Mouse (Mus musculus) forebrain, embryonic 10.5 days (tissue): Measurements from ENCODE around the gene Vmn1r2. TPM values are rescaled to one million over a fixed set of nuclear protein-coding genes. Genes with fewer than 3 reads are reported as not detected.
"Not testable (repeated sequence)": the region's sequence is repeated elsewhere in the genome, so short reads cannot be mapped to it uniquely, and the experiment has no call there.

Source experiments
- DNase-seq: peaks from one replicate; pipeline ENCODE4 v3.0.0-alpha.2; 2017; ENCODE audit warnings: low spot score; ENCODE audit errors: extremely low spot score
- H3K27ac ChIP-seq: fragments of 300-500 bp; sonication (generic); 2 replicates; pipeline ENCODE4 v1.5.1; 2016; ENCODE audit warnings: mild to moderate bottlenecking
- H3K27me3 ChIP-seq: fragments of 300-500 bp; sonication (generic); 2 replicates; pipeline ENCODE4 v1.6.1; 2016; ENCODE audit warnings: mild to moderate bottlenecking; ENCODE audit not compliant: poor library complexity, severe bottlenecking
- H3K36me3 ChIP-seq: fragments of 300-500 bp; sonication (generic); replicated peaks from 2 replicates; pipeline ENCODE4 v1.6.1; 2016; ENCODE audit warnings: mild to moderate bottlenecking, moderate library complexity
- H3K4me1 ChIP-seq: fragments of 300-500 bp; sonication (generic); 2 replicates; pipeline ENCODE4 v1.6.1; 2016
- H3K4me3 ChIP-seq: fragments of 300-500 bp; sonication (generic); 2 replicates; pipeline ENCODE4 v1.5.1; 2016; ENCODE audit warnings: mild to moderate bottlenecking, moderate library complexity
- H3K9me3 ChIP-seq: fragments of 300-500 bp; sonication (generic); 2 replicates; pipeline ENCODE4 v1.6.1; 2016; ENCODE audit warnings: mild to moderate bottlenecking, moderate library complexity
- WGBS: fragments of 180-500 bp; shearing (Covaris S2); methylation state at CpG from one replicate; pipeline ENCODE4 v1.1.7; 2016; 5-methylcytosine and 5-hydroxymethylcytosine counted together
- polyA plus RNA-seq: library from polyadenylated mRNA; unstranded; fragments of >200 nt; fragmentation: Nextera tagmentation; extraction: Ambion mirVana; gene quantifications from 2 replicates; pipeline ENCODE4 v1.2.1, GENCODE M21; 2016

The Vmn1r2 gene
- not detected in 2 replicates for polyA plus RNA-seq

- WGBS: no CpG with 5 or more reads among the region's 1 CpGs
- not testable (repeated sequence) for H3K27me3 ChIP-seq, H3K4me1 ChIP-seq, H3K36me3 ChIP-seq, H3K4me3 ChIP-seq, H3K27ac ChIP-seq, DNase-seq
- peaks cover 22% of the 10 kb centered on the region for H3K9me3 ChIP-seq
These were observed at the start of gene Vmn1r2 for GRCm38 (mm10) chr4:3167020-3167419. TSS of gene Vmn1r2 (plus strand) at chr4:3167320.

GRCm38 (mm10) chr4:3147926-3148325 is 19.2 kb upstream of the Vmn1r2 start:
- 17% methylated on average over 1 of the region's 3 CpGs for WGBS

GRCm38 (mm10) chr4:3153320-3153719 is 13.8 kb upstream of the Vmn1r2 start:
- WGBS: 80% methylated on average over 2 of the region's 2 CpGs
- not testable (repeated sequence) for H3K4me1 ChIP-seq, H3K36me3 ChIP-seq, DNase-seq, H3K4me3 ChIP-seq, H3K27me3 ChIP-seq, H3K27ac ChIP-seq
- peaks cover 20% of the 10 kb centered on the region for H3K9me3 ChIP-seq

More at GRCm38 (mm10) chr4:3147926-3148325, 19.2 kb upstream of the Vmn1r2 start:
- not testable (repeated sequence) for H3K36me3 ChIP-seq, DNase-seq, H3K4me3 ChIP-seq, H3K4me1 ChIP-seq, H3K27me3 ChIP-seq, H3K9me3 ChIP-seq, H3K27ac ChIP-seq

- H3K4me3 ChIP-seq, H3K36me3 ChIP-seq, H3K27ac ChIP-seq, H3K4me1 ChIP-seq, DNase-seq, H3K27me3 ChIP-seq: not testable (repeated sequence)
- H3K9me3 ChIP-seq: peaks cover 22% of the 10 kb centered on the region
These were observed 2.7 kb upstream of the Vmn1r2 start for GRCm38 (mm10) chr4:3164429-3164828.

GRCm38 (mm10) chr4:3165046-3165445 is 2.1 kb upstream of the Vmn1r2 start:
- DNase-seq: peak; percentile 14
- Histone ChIP-seq H3K4me1 (no peaks in the 10 kb centered on the region), H3K36me3 (no peaks in the 10 kb centered on the region), H3K27ac (no peak overlapping the region), H3K4me3 (no peak overlapping the region), H3K9me3 (peaks cover 22% of the 10 kb centered on the region), H3K27me3 (no peaks in the 10 kb centered on the region)
- 88% methylated on average over 4 of the region's 4 CpGs for WGBS

- H3K36me3 ChIP-seq, H3K27me3 ChIP-seq, H3K27ac ChIP-seq, DNase-seq, H3K4me3 ChIP-seq, H3K4me1 ChIP-seq: not testable (repeated sequence)
- 76% methylated on average over 4 of the region's 4 CpGs for WGBS
- peaks cover 50% of the 10 kb centered on the region for H3K9me3 ChIP-seq
These were observed 7.5 kb downstream of the Vmn1r2 start for GRCm38 (mm10) chr4:3174586-3174985.

- not testable (repeated sequence) for DNase-seq, H3K27me3 ChIP-seq, H3K4me3 ChIP-seq, H3K27ac ChIP-seq, H3K36me3 ChIP-seq, H3K4me1 ChIP-seq
- 83% methylated on average over 6 of the region's 8 CpGs for WGBS
- H3K9me3 ChIP-seq: peaks cover 62% of the 10 kb centered on the region
These were observed 8.6 kb downstream of the Vmn1r2 start for GRCm38 (mm10) chr4:3175756-3176155.

- not testable (repeated sequence) for H3K36me3 ChIP-seq, H3K27me3 ChIP-seq, H3K4me1 ChIP-seq, H3K27ac ChIP-seq, H3K4me3 ChIP-seq, DNase-seq
- H3K9me3 ChIP-seq: peaks cover 66% of the 10 kb centered on the region
- 92% methylated on average over 6 of the region's 6 CpGs for WGBS
These were observed 9.1 kb downstream of the Vmn1r2 start for GRCm38 (mm10) chr4:3176195-3176594.

GRCm38 (mm10) chr4:3176746-3177490 is 9.8 kb downstream of the Vmn1r2 start:
- DNase-seq: peak; percentile 11
- not testable (repeated sequence) for H3K4me3 ChIP-seq, H3K27me3 ChIP-seq, H3K36me3 ChIP-seq, H3K27ac ChIP-seq, H3K4me1 ChIP-seq
- H3K9me3 ChIP-seq: peaks cover 70% of the 10 kb centered on the region
- WGBS: 88% methylated on average over 10 of the region's 10 CpGs

GRCm38 (mm10) chr4:3185258-3185657 is 18.1 kb downstream of the Vmn1r2 start, which contains the start of gene Vmn1r3:
TSS of gene Vmn1r3 (minus strand) at chr4:3185358.
- WGBS: 87% methylated on average over 1 of the region's 1 CpGs
- not testable (repeated sequence) for H3K27ac ChIP-seq, H3K36me3 ChIP-seq, H3K4me1 ChIP-seq, H3K4me3 ChIP-seq, H3K27me3 ChIP-seq, DNase-seq
- peaks cover 20% of the 10 kb centered on the region for H3K9me3 ChIP-seq

- H3K27me3 ChIP-seq, H3K36me3 ChIP-seq, DNase-seq, H3K4me3 ChIP-seq, H3K9me3 ChIP-seq, H3K27ac ChIP-seq, H3K4me1 ChIP-seq: not testable (repeated sequence)
- WGBS: 60% methylated on average over 1 of the region's 1 CpGs
These were observed 42.6 kb downstream of the Vmn1r2 start for GRCm38 (mm10) chr4:3209643-3210217.

GRCm38 (mm10) chr4:3213349-3213748 is 46.2 kb downstream of the Vmn1r2 start:
- H3K4me1 ChIP-seq, H3K9me3 ChIP-seq, DNase-seq, H3K4me3 ChIP-seq, H3K36me3 ChIP-seq, H3K27ac ChIP-seq, H3K27me3 ChIP-seq: not testable (repeated sequence)
- 83% methylated on average over 4 of the region's 4 CpGs for WGBS

- not testable (repeated sequence) for H3K27ac ChIP-seq, H3K9me3 ChIP-seq, DNase-seq, H3K27me3 ChIP-seq, H3K4me1 ChIP-seq, H3K4me3 ChIP-seq, H3K36me3 ChIP-seq
- WGBS: 77% methylated on average over 2 of the region's 2 CpGs
These were observed 49.3 kb downstream of the Vmn1r2 start for GRCm38 (mm10) chr4:3216382-3216781.
